ENCODE assay signal across 14 mouse cellular contexts in the genomic region with DNA sequence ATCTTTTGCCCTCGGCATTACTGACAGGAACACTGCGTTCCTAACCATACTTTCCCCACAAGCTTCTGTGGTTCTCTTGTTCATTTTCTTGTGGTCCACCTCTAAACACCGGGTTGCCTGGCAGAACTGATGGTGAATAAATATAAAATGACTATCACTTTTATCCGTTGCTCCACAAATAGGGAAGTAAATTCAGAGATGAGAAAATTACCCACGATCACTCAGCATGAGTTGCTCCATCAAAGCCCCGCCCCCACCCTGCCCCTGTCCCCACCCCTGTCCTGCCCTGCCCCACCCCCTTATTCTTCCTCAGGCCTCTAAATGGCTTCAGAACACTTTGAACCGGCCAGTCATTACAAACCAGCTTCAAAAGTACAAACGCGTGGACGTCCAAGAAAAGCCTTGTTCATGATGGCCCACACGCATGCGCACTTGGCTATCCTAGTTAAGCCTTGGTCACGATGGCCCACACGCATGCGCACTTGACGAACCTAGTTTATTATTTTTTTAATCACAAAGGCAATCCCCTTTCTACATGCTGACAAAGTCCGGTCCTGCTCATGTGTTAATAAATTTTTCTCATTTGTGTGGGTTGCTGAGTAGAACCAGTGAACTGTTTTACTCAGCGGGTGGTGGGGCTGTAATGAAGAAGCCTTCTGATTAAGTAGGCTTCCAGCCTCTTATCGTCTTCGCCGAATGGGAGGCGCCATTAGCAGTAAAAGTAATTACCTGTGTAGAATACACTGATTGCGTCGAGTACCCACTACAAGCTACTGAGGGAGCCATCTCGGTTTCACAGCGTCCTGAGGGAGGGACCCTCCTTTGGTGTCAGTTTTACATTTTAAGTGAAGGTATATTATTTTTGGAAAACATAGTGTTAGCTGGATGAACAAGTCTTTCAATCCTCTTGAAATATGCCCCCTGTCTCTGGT.
DNase-seq lines count a peak whose midpoint lies in the region; ATAC-seq lines count a peak whose summit lies in the region.
"Had no signal": no experiment of that assay in that cellular context is flagged by ENCODE, and none has a peak within 500 bp of the region (broad histone marks: within the 10 kb centered on the region; RNA-seq: fewer than 3 reads in every experiment).

No protein-coding gene starts in this region.

- H3K9me3 ChIP-seq in kidney, embryonic 16.5 days (ENCODE audit: low read length), result no peaks in the 10 kb centered on the region
- H3K9me3 ChIP-seq in forebrain, embryonic 13.5 days (replicated peaks), result no peaks in the 10 kb centered on the region
- H3K9me3 ChIP-seq: liver, embryonic 12.5 days; midbrain, embryonic 10.5 days had no signal

- ATAC-seq in kidney, embryonic 16.5 days (ENCODE audit: low FRiP score, low TSS enrichment), result peak; percentile 50; the same call in 1 of the 2 replicates
- ATAC-seq in granulocyte monocyte progenitor cell, adult 5-6 weeks (replicated peaks; ENCODE audit: poor library complexity, severe bottlenecking), result peak; percentile 67
- ATAC-seq in megakaryocyte progenitor cell, adult 5-6 weeks (replicated peaks; ENCODE audit: poor library complexity), result peak; percentile 59
- ATAC-seq in forebrain, embryonic 13.5 days, result no peak
- ATAC-seq: liver, embryonic 12.5 days; lung, postnatal 0 days had no signal

- no peak for DNase-seq in kidney, adult 9 months
- no peak for DNase-seq in frontal cortex, postnatal 14 days (ENCODE audit: low spot score in 2 of 2)
- DNase-seq: cerebellum, adult 2 months; embryo, embryonic 11 days; right cerebral cortex, adult 18-20 months had no signal

- no peaks in the 10 kb centered on the region for H3K27me3 ChIP-seq in kidney, embryonic 16.5 days (ENCODE audit: insufficient read depth, low read length)
- no peaks in the 10 kb centered on the region for H3K27me3 ChIP-seq in forebrain, embryonic 13.5 days
- H3K27me3 ChIP-seq: liver, embryonic 12.5 days had no signal

- H3K9ac ChIP-seq in kidney, embryonic 16.5 days (replicated peaks; ENCODE audit: low read length), result peak overlapping the region; percentile 35; the same call in 1 of the 2 replicates
- no peak overlapping the region for H3K9ac ChIP-seq in forebrain, embryonic 13.5 days
- H3K9ac ChIP-seq: liver, embryonic 12.5 days had no signal

- H3K4me3 ChIP-seq in kidney, embryonic 16.5 days (ENCODE audit: low read length), result peak overlapping the region; percentile 26
- no peak overlapping the region for H3K4me3 ChIP-seq in brown adipose tissue, adult 24 weeks (ENCODE audit: insufficient read depth, low read depth, low read length)
- H3K4me3 ChIP-seq in forebrain, embryonic 13.5 days, result no peak overlapping the region
- H3K4me3 ChIP-seq: liver, embryonic 12.5 days; midbrain, embryonic 10.5 days; myocyte had no signal

- peak overlapping the region; percentile 48 for H3K4me2 ChIP-seq in kidney, embryonic 16.5 days (replicated peaks; ENCODE audit: low read depth, low read length)
- no peak overlapping the region for H3K4me2 ChIP-seq in forebrain, embryonic 13.5 days
- H3K4me2 ChIP-seq: liver, embryonic 12.5 days had no signal

- WGBS in kidney, embryonic 16.5 days, result 53% methylated on average over 26 of the region's 26 CpGs
- WGBS in forebrain, embryonic 13.5 days, result 76% methylated on average over 26 of the region's 26 CpGs

- H3K4me1 ChIP-seq in kidney, embryonic 16.5 days (ENCODE audit: insufficient read depth, low read length), result peaks cover 31% of the 10 kb centered on the region
- peaks cover 18% of the 10 kb centered on the region; the same call in 1 of the 2 replicates for H3K4me1 ChIP-seq in brown adipose tissue, adult 24 weeks (ENCODE audit: control insufficient read depth, insufficient read depth, insufficient read length, low read length)
- peaks cover 11% of the 10 kb centered on the region for H3K4me1 ChIP-seq in forebrain, embryonic 13.5 days
- H3K4me1 ChIP-seq: liver, embryonic 12.5 days had no signal

- no peaks in the 10 kb centered on the region for H3K36me3 ChIP-seq in kidney, embryonic 16.5 days (ENCODE audit: insufficient read depth, low read length)
- no peaks in the 10 kb centered on the region for H3K36me3 ChIP-seq in forebrain, embryonic 13.5 days (ENCODE audit: poor library complexity, severe bottlenecking)
- H3K36me3 ChIP-seq: liver, embryonic 12.5 days; midbrain, embryonic 10.5 days had no signal

- 0 out of 2 replicates have a peak overlapping the region, but pooled peaks have one; percentile 14 for H3K27ac ChIP-seq in kidney, embryonic 16.5 days (ENCODE audit: low read length)
- peak overlapping the region; percentile 82 for H3K27ac ChIP-seq in brown adipose tissue, adult 24 weeks (replicated peaks; ENCODE audit: low read depth, low read length)
- H3K27ac ChIP-seq in forebrain, embryonic 13.5 days, result no peak overlapping the region
- H3K27ac ChIP-seq: liver, embryonic 12.5 days; midbrain, embryonic 10.5 days had no signal
